Mouse (Mus musculus) left cerebral cortex, adult 9 months (tissue): Measurements from ENCODE around the gene Olfr539.
A peak's percentile ranks its signal among the peaks of the same experiment; 100 is the strongest.
"Not testable (repeated sequence)": the region's sequence is repeated elsewhere in the genome, so short reads cannot be mapped to it uniquely, and the experiment has no call there.

ENCODE experiments used
- DNase-seq, 2 experiments: peaks; one replicate each; pipeline ENCODE4 v3.0.0; 2022; ENCODE audit warnings: low spot score in 2 of 2

Gene Olfr539

DNA sequence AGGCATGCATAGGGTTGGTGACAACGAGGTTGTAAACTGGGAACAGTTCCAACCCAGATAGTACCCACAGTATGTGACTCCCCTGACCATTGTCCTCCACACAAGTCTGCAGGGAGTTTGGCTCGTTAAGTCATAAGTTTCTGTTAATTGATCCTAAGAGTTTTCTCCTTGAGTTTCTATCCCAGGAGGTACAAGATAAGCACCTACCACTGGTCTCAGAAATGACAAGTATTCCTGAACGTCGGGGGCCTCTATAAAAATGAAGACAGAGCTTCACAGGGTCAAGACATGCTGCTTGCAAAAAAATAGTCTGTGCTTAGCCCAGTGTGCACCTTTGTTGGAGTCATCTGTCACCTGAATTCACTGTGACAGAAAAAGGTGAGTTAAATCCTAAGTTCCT lies at the start of gene Olfr539:
Gene Olfr539 (plus strand): TSS at position 301 of the 400 bp plus-strand sequence.
- no peak for DNase-seq

- DNase-seq: not testable (repeated sequence)
Observed at GRCm38 (mm10) chr7:140628670-140629069, 31.1 kb upstream of the Olfr539 start, which contains the start of gene Olfr61. Gene Olfr61 (plus strand): TSS chr7:140628970.

DNA sequence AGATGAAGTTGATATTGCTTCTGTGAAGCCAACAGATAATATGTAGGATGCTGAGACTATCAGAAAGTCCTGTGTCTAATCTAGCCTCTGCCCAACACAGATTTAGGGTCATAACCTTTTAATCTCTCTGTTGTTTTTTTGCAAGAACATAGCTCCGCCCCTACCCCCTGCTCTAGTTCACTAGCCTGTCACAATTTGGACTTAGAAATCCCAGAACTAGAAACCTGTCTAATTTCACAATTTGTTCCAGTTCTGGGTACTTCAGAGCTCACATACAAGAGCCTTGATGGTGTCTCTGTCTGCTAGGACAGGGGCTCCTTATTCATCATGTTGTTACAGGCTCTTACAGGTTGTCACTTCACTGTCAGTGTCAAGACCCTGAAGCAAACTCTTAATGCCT lies 29.2 kb upstream of the Olfr539 start:
- DNase-seq: no peak

DNA sequence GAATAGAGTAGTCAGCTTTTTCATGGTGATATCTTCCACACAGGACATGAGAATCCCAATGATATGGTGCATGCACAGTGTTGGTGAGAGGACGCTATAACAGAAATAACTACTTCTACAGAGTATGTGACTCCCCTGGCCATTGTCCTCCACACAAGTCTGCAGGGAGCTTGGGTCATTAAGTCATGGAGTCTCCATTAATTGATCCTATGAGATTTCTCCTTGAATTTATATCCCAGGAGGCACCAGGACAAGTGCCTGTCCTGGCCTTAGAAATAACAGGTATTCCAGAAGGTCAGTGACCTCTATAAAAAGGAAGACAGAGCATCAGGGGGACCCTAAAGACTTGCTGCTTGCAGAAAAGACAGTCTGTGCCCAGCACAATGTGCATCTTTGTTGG lies 13.6 kb upstream of the Olfr539 start, which contains the start of gene Olfr53:
Gene Olfr53 (plus strand): TSS at position 301 of the 400 bp plus-strand sequence.
- no peak for DNase-seq

DNA sequence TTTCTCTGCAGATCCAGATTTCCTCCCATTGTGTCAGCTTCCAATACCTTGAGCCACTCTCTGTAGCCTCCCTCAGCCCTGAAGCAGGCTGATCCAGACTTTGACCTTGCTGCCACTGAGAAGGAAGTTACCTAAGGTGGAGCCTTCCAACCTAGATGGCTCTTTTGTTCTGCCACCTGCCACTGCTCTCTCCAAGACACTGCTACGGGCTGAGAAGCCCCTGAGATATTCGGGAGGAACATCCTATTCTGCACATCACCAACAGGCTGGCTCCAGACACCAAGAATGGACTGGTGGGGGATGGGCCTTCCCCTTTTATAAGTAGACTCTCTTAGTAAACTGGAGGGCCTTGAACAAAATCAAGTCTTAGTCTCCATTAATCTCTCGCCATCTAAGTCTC lies 11.0 kb downstream of the Olfr539 start:
- DNase-seq: not testable (repeated sequence)

GRCm38 (mm10) chr7:140675863-140676262 lies 16.1 kb downstream of the Olfr539 start:
- no peak for DNase-seq

GRCm38 (mm10) chr7:140679591-140679990 lies 19.9 kb downstream of the Olfr539 start:
- not testable (repeated sequence) for DNase-seq

GRCm38 (mm10) chr7:140681651-140682050 lies 21.9 kb downstream of the Olfr539 start, which contains the start of gene Olfr45:
Gene Olfr45 (plus strand): TSS chr7:140681951.
- DNase-seq: no peak

DNA sequence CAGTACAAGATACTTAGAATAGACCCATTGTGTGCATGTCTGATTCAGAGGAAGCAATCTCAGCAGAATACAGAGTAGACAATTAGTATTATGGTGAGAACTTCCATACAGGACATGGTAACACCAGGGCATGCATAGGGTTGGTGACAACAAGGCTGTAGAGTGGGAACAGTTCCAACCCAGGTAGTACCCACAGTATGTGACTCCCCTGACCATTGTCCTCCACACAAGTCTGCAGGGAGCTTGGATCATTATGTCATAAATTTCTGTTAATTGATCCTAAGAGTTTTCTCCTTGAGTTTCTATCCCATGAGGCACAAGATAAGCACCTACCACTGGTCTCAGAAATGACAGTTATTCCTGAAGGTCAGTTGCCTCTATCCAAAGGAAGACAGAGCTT lies 37.2 kb downstream of the Olfr539 start, which contains the start of gene Olfr541:
Gene Olfr541 (plus strand): TSS at position 301 of the 400 bp plus-strand sequence.
- DNase-seq: no peak

- DNase-seq: no peak
Observed at GRCm38 (mm10) chr7:140706348-140706747, 46.6 kb downstream of the Olfr539 start.

DNA sequence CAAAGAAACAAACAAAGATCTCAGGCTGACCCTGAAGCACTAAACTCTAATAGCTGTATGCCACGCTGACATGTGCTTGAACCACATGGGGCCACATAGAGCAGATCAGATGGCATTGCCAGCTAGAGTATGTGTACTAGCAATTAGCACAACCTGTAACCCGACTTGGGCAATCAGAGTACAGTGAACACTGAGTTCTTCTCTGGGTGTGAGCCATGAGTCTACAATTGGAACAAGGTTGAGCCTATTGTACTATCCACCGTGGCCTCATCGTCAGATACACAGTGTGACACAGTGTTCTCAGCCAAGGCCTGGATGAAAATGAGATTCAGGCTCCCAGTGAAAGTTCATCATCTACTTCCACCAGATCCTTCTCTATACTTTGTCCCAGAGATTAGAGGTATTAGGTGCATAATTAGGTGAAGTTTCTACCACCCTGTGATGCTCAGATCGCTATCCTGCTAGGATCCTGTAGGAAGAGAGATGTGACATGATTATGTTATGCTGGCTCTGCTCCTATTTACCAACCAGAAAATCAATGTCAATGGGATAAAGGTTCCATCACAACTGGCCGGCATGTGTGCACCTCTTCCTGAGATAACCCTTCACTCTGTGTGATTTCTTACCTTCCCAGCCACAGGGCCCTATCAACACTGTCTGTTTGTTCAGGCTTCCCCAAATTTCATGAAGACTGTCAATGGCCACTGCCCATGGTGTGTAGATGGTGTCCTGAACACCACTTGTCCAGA lies 48.0 kb downstream of the Olfr539 start:
- DNase-seq: no peak

GRCm38 (mm10) chr7:140717155-140718055 lies 57.7 kb downstream of the Olfr539 start:
- DNase-seq: peak in 1 of 2 experiments; percentile 39

DNA sequence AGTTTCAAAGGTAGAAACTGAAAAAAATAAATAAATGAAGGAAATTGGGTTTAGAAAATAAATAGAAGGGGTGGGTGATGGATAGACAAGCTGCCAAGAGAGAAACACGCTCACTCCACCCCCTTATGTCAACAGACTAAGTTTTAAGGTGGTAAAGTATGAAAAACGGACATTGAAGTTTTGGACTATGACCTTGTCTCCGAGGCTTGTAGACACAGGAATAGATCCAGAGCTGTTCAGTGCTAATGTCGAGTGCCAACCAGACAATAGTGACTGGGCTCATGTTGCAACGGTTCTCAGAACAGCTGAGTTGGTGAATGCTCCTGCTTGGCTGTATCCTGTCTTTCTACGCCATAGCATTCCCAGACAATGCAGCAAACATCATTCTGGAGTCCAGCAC lies 61.4 kb downstream of the Olfr539 start:
- DNase-seq: no peak

- no peak for DNase-seq
Observed at GRCm38 (mm10) chr7:140725558-140725957, 65.8 kb downstream of the Olfr539 start.
